Mouse (Mus musculus) 3T3-L1 (cell line): ENCODE measurements at regions not wholly inside any gene's neighbourhood (a gene's known extent, or its start where the extent isn't known, plus 50 kb on each side); places are given as distances from the start of the nearest gene placed in this dataset.
A peak's percentile ranks its signal among the peaks of the same experiment; 100 is the strongest.

Experiments
- DNase-seq: peaks from one replicate; pipeline ENCODE4 v3.0.0-alpha.2; 2015; ENCODE audit warnings: low read depth, low spot score

- DNase-seq, result no peak
Observed at GRCm38 (mm10) chr1:35428126-35428840, 578.5 kb downstream of the Plekhb2 start.

- no peak for DNase-seq
Observed at GRCm38 (mm10) chr1:35429471-35429870, 579.7 kb downstream of the Plekhb2 start.

- DNase-seq, result no peak
Observed at GRCm38 (mm10) chr1:35435721-35436120, 585.9 kb downstream of the Plekhb2 start.

DNA sequence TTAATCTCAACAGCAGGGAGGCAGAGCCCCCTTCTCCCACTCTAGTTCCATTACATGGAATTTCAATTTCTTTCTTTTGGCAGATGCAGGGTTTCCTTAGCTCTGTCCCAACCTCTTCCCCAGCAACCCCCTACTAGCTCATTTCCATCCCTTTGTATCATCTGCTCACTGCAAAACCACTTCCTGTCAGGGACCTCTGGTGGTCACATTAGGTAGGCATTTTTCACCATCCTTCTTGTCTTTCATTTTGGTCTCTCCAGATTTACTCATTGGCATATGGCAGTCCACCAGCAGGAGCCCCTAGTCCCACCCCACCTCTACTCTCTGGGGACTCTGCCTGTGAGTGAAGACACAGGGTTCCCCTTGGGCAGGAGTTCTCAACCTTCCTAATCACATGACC is 597.6 kb downstream of the Plekhb2 start:
- no peak for DNase-seq

GRCm38 (mm10) chr1:35452441-35453107 is 602.8 kb downstream of the Plekhb2 start:
- DNase-seq, result no peak

DNA sequence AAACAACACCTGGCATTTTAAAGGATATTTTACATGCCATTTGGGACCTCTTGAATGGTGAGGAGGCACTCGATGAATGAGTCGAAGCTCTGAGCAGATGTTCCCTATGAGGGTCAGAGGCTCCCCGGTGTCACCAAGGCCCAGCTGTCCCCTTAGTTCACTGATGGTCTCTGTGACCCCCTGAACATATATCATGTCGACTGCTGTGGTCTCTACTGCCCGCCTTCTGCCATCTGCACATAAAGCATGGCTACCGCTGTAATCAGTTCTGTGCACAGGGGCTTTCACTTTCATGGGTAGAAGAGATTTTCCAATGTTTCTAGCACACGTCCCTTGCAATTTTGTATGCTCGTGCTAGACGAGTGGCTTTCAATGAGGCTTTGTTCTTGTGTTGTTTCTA is 607.8 kb downstream of the Plekhb2 start:
- DNase-seq, result no peak

GRCm38 (mm10) chr1:35465081-35465480 is 603.1 kb upstream of the Hs6st1 start:
- no peak for DNase-seq

- DNase-seq, result no peak
Observed at GRCm38 (mm10) chr1:35469185-35469753, 598.9 kb upstream of the Hs6st1 start.

DNA sequence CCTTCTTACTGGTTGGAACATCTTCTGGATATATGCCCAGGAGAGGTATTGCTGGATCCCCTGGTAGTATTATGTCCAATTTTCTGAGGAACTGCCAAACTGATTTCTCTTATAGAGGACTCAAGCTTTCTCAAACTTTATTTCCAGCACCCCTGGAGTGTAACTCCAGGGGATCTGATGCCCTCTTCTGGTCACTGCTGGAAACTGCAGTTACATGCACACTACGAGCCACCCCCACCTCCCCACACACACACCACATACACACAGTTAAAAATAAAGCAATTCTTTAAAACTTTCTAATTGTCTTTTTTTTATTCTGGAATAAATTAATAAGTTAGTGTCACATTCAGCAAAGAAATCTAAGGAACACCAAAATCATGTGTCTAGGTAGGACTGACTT is 589.9 kb upstream of the Hs6st1 start:
- DNase-seq, result no peak

DNA sequence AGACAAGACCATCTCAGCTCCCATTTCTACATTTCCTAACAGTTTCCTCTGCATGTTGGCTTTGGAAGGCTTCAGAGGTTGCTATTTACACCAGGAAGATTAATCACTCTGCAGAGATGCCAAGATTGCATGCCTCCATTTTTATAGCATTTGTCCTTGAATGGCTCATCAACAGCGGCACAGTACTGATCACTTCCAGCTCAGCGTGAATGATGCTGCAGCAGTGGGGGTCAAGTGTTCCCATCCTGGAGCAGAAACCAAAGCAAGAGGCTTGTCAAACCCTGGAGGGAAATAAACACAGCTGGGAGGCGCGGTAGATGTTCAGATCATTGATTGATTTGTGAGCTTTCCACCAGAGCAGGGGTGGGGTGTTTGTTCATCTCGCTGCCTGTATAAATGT is 572.2 kb upstream of the Hs6st1 start:
- DNase-seq, result no peak

GRCm38 (mm10) chr1:35522951-35523350 is 545.2 kb upstream of the Hs6st1 start:
- no peak for DNase-seq

- no peak for DNase-seq
Observed at GRCm38 (mm10) chr1:35523790-35524362, 544.3 kb upstream of the Hs6st1 start.

GRCm38 (mm10) chr1:35524788-35525187 is 543.4 kb upstream of the Hs6st1 start:
- no peak for DNase-seq

DNA sequence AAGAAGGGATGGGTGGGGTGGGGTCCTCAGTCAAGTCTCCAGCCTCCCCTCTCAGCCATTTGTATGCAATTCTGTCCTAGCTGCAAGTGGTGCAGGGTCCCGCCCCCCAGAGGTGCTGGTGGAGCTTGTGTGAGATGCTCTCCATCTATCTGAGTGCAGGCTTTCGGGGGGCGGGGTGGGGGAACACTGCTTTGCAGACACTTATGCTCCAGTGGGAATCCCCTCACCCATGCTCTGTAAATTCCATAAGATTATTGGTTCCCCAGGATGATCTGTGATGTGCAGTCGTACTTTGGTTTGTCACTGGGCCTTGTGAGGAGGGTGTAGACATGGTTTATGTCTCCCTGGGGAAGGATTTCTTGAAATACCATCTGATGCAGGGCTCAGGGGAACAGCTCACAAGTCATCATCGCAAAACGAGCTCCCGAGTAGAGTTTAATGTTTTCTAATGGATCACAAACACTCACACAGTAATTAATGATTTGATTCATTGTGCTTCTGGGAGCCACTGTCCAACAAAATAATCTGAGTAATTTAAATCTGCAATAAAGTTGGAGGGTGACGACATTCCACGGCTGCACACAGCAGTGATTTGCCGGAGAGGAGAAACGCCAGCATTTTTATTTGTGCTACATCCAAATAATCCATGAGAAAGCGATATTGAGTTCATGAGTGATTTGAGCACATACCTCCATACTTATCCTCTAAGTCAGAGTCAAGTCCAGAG is 540.3 kb upstream of the Hs6st1 start:
- no peak for DNase-seq

DNA sequence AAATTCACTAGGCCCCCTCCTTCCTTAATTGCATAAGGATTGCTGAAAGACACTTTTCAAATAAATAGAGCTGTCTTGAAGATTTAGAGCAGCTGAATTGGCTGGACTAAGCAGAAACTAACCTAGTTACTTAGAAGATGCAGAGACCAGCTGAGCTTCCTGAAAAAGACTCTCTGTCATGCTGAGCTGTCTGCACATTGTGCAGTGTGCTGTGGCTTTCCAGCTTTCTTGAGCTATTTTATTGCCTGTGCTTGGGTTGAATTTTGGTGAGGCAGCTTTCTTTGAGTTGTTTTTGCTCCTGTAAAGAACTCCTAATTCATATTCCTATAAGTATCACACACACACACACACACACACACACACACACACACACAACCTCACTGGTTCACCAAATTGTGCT is 532.7 kb upstream of the Hs6st1 start:
- no peak for DNase-seq

DNA sequence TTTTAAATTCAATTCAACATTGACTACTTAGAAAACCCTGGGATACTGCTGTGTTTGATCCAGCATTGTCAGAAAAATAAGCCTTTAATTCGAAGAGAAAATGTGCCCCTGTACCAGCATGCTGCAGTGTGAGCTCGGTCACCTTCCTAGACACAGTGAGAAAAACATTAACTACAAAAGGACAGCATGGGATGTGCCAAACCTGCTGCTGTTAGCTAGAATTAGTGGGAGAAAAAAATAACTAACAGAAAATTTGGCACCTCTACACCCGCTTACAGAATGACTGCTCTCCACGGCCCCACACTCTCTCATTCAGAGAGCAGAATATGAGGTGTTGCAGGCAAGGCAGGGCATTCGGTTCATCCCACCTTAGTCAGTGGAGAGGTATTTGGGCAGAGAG is 531.9 kb upstream of the Hs6st1 start:
- no peak for DNase-seq

- DNase-seq, result no peak
Observed at GRCm38 (mm10) chr1:35548845-35549244, 519.4 kb upstream of the Hs6st1 start.

GRCm38 (mm10) chr1:35551503-35551902 is 516.7 kb upstream of the Hs6st1 start:
- no peak for DNase-seq

GRCm38 (mm10) chr1:35562786-35563185 is 505.4 kb upstream of the Hs6st1 start:
- no peak for DNase-seq

- no peak for DNase-seq
Observed at GRCm38 (mm10) chr1:35575203-35575602, 493.0 kb upstream of the Hs6st1 start.

DNA sequence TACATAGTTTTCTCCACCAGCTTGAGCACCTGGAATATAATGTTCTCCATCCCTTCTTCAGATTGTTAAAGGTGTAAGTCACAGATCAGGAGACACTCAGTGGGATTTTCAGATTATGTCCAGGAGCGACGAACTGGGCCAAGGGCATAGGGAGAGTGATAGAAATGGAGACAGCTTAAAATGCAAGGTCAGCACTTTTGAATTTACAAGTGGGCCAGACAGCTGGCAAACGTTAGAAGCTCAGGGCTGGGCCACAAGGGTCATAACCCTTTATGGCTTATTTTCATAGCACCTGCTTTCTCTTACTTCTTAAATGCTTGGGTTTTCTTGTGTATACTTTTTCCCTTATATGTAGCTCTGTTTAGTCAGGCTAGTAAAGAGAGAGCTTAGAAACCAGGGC is 488.8 kb upstream of the Hs6st1 start:
- DNase-seq, result no peak

- peak; percentile 5 for DNase-seq
Observed at GRCm38 (mm10) chr1:35579992-35580391, 488.2 kb upstream of the Hs6st1 start.
